Mouse (Mus musculus): ENCODE data around the gene Map4k3.

DNA sequence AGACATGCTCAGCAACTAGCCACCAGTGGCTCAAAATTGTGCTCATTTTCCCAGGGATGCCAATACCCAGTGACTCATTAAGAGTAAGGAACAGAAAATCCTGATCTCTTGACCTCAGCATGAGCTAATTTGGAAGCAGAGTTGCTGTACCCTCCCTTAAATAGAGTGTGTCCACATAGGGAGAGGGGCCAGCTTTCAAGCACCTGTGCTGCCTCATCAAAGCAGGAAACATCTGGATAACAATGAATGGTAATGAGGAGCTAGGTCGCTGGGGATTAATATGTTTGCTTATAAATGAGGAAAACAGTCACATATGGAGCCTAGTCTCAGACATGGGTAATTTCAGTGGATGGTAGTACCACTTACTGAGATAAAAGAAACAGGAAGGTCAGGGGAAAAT is 24.2 kb upstream of the Map4k3 start:
- TF ChIP-seq CTCF (IDR thresholded peaks at IDR 0.05; ENCODE audit: insufficient read depth, low read length) (no peak), POLR2A (IDR thresholded peaks at IDR 0.05; ENCODE audit: borderline replicate concordance, extremely low read depth, low read depth, low read length) (no peak)
